Mouse (Mus musculus) brain, embryonic 14.5 days (tissue): ENCODE data around the gene Psmc1.

ENCODE experiments used
- CTCF ChIP-seq: fragments of 200-500 bp; IDR thresholded peaks from 2 replicates; pipeline ENCODE4 v1.5.1; 2012; ENCODE audit warnings: inconsistent platforms, mild to moderate bottlenecking, moderate library complexity, borderline replicate concordance; ENCODE audit not compliant: insufficient read depth, insufficient read length; ENCODE audit errors: extremely low read depth
- POLR2A ChIP-seq: fragments of 200-500 bp; IDR thresholded peaks from 2 replicates; pipeline ENCODE4 v1.6.1; 2012; ENCODE audit warnings: mild to moderate bottlenecking, inconsistent platforms, borderline replicate concordance; ENCODE audit not compliant: poor library complexity, insufficient read depth, insufficient read length, severe bottlenecking; ENCODE audit errors: extremely low read depth

- TF ChIP-seq POLR2A, result no peak
- TF ChIP-seq CTCF, result no peak
Measured at GRCm38 (mm10) chr12:100079636-100080286, 30.2 kb upstream of the Psmc1 start.
